Mouse (Mus musculus): ENCODE results near the gene Tmem115. TPM values are rescaled to one million over a fixed set of nuclear protein-coding genes. Genes with fewer than 3 reads are reported as not detected.

Tmem115 gene
- polyA plus RNA-seq, 1 experiment, result 63.5 TPM

GRCm38 (mm10) chr9:107549297-107550074, 15.7 kb downstream of the Tmem115 start:
- H3K27ac ChIP-seq (ENCODE audit: insufficient read depth, low read depth, low read length), result no peak overlapping the region
- TF ChIP-seq CTCF (IDR thresholded peaks at IDR 0.05; ENCODE audit: extremely low read depth, insufficient read length, insufficient replicate concordance, low read depth, low read length) (no peak), POLR2A (IDR thresholded peaks at IDR 0.05; ENCODE audit: low read depth, low read length) (no peak)
- H3K4me3 ChIP-seq (ENCODE audit: low read depth, low read length), result no peak overlapping the region
- 91% methylated on average over 20 of the region's 20 CpGs for WGBS
- H3K27me3 ChIP-seq (ENCODE audit: control insufficient read depth, insufficient read depth, low read length), result no peaks in the 10 kb centered on the region
- H3K4me1 ChIP-seq (ENCODE audit: control insufficient read depth, insufficient read depth, insufficient read length, low read length), result peaks cover 21% of the 10 kb centered on the region
- peaks cover 3% of the 10 kb centered on the region; the same call in 1 of the 2 replicates for H3K36me3 ChIP-seq (ENCODE audit: control insufficient read depth, insufficient read depth, low read length)

- peaks cover 21% of the 10 kb centered on the region for H3K4me1 ChIP-seq (ENCODE audit: control insufficient read depth, insufficient read depth, insufficient read length, low read length)
- 58% methylated on average over 23 of the region's 23 CpGs for WGBS
- peak overlapping the region; percentile 33; the same call in 1 of the 2 replicates for H3K27ac ChIP-seq (ENCODE audit: insufficient read depth, low read depth, low read length)
- no peak overlapping the region for H3K4me3 ChIP-seq (ENCODE audit: low read depth, low read length)
- no peak for TF ChIP-seq CTCF (IDR thresholded peaks at IDR 0.05; ENCODE audit: extremely low read depth, insufficient read length, insufficient replicate concordance, low read depth, low read length)
- no peak for TF ChIP-seq POLR2A (IDR thresholded peaks at IDR 0.05; ENCODE audit: low read depth, low read length)
- no peaks in the 10 kb centered on the region for H3K36me3 ChIP-seq (ENCODE audit: control insufficient read depth, insufficient read depth, low read length)
- H3K27me3 ChIP-seq (ENCODE audit: control insufficient read depth, insufficient read depth, low read length), result no peaks in the 10 kb centered on the region
Measured at GRCm38 (mm10) chr9:107550491-107551116, 16.9 kb downstream of the Tmem115 start.

GRCm38 (mm10) chr9:107551117-107551889, 17.6 kb downstream of the Tmem115 start, which contains the start of gene Rassf1:
Gene Rassf1 (plus strand): TSS chr9:107551555.
- H3K27ac ChIP-seq (ENCODE audit: insufficient read depth, low read depth, low read length), result peak within 1 kb of the TSS; percentile 33
- H3K4me1 ChIP-seq (ENCODE audit: control insufficient read depth, insufficient read depth, insufficient read length, low read length), result peaks cover 21% of the 10 kb centered on the region

GRCm38 (mm10) chr9:107551890-107552355, 18.2 kb downstream of the Tmem115 start:
- peak overlapping the region; percentile 65 for H3K4me3 ChIP-seq (ENCODE audit: low read depth, low read length)
- TF ChIP-seq POLR2A (IDR thresholded peaks at IDR 0.05; ENCODE audit: low read depth, low read length), result no peak; the same call in 1 of the 2 replicates
- no peak for TF ChIP-seq CTCF (IDR thresholded peaks at IDR 0.05; ENCODE audit: extremely low read depth, insufficient read length, insufficient replicate concordance, low read depth, low read length)
- H3K27me3 ChIP-seq (ENCODE audit: control insufficient read depth, insufficient read depth, low read length), result no peaks in the 10 kb centered on the region
- peak overlapping the region; percentile 27; the same call in 1 of the 2 replicates for H3K27ac ChIP-seq (ENCODE audit: insufficient read depth, low read depth, low read length)
- no peaks in the 10 kb centered on the region for H3K36me3 ChIP-seq (ENCODE audit: control insufficient read depth, insufficient read depth, low read length)
- H3K4me1 ChIP-seq (ENCODE audit: control insufficient read depth, insufficient read depth, insufficient read length, low read length), result peaks cover 21% of the 10 kb centered on the region
- 49% methylated on average over 8 of the region's 8 CpGs for WGBS

More at GRCm38 (mm10) chr9:107551117-107551889, 17.6 kb downstream of the Tmem115 start, which contains the start of gene Rassf1:
- H3K4me3 ChIP-seq (ENCODE audit: low read depth, low read length), result peak within 1 kb of the TSS; percentile 65
- 3% methylated on average over 63 of the region's 63 CpGs for WGBS
- TF ChIP-seq CTCF (IDR thresholded peaks at IDR 0.05; ENCODE audit: extremely low read depth, insufficient read length, insufficient replicate concordance, low read depth, low read length), result no peak
- TF ChIP-seq POLR2A (IDR thresholded peaks at IDR 0.05; ENCODE audit: low read depth, low read length), result no peak
- no peaks in the 10 kb centered on the region for H3K36me3 ChIP-seq (ENCODE audit: control insufficient read depth, insufficient read depth, low read length)
- no peaks in the 10 kb centered on the region for H3K27me3 ChIP-seq (ENCODE audit: control insufficient read depth, insufficient read depth, low read length)

GRCm38 (mm10) chr9:107552690-107553393, 19.1 kb downstream of the Tmem115 start:
- Histone ChIP-seq H3K4me3 (ENCODE audit: low read depth, low read length) (no peak overlapping the region), H3K27me3 (ENCODE audit: control insufficient read depth, insufficient read depth, low read length) (no peaks in the 10 kb centered on the region), H3K4me1 (ENCODE audit: control insufficient read depth, insufficient read depth, insufficient read length, low read length) (peaks cover 14% of the 10 kb centered on the region), H3K27ac (ENCODE audit: insufficient read depth, low read depth, low read length) (no peak overlapping the region), H3K36me3 (ENCODE audit: control insufficient read depth, insufficient read depth, low read length) (peaks cover 9% of the 10 kb centered on the region)
- 80% methylated on average over 5 of the region's 5 CpGs for WGBS
- TF ChIP-seq CTCF (IDR thresholded peaks at IDR 0.05; ENCODE audit: extremely low read depth, insufficient read length, insufficient replicate concordance, low read depth, low read length) (no peak), POLR2A (IDR thresholded peaks at IDR 0.05; ENCODE audit: low read depth, low read length) (no peak)

- Histone ChIP-seq H3K4me1 (ENCODE audit: control insufficient read depth, insufficient read depth, insufficient read length, low read length) (peaks cover 14% of the 10 kb centered on the region), H3K4me3 (ENCODE audit: low read depth, low read length) (peak overlapping the region; percentile 61), H3K27me3 (ENCODE audit: control insufficient read depth, insufficient read depth, low read length) (no peaks in the 10 kb centered on the region), H3K27ac (ENCODE audit: insufficient read depth, low read depth, low read length) (peak overlapping the region; percentile 3; the same call in 1 of the 2 replicates), H3K36me3 (ENCODE audit: control insufficient read depth, insufficient read depth, low read length) (peaks cover 17% of the 10 kb centered on the region)
- TF ChIP-seq CTCF (IDR thresholded peaks at IDR 0.05; ENCODE audit: extremely low read depth, insufficient read length, insufficient replicate concordance, low read depth, low read length), result no peak
- TF ChIP-seq POLR2A (IDR thresholded peaks at IDR 0.05; ENCODE audit: low read depth, low read length), result no peak
- WGBS, result 9% methylated on average over 37 of the region's 37 CpGs
Measured at GRCm38 (mm10) chr9:107553541-107554318, 20.0 kb downstream of the Tmem115 start.
